Mouse (Mus musculus): ENCODE measurements around the gene Pign.

- TF ChIP-seq NELFE (IDR thresholded peaks at IDR 0.05; ENCODE audit: low read depth, low read length): no peak
- TF ChIP-seq ZMIZ1 (IDR thresholded peaks at IDR 0.05; ENCODE audit: low read depth, low read length): no peak
- TF ChIP-seq TCF12 (IDR thresholded peaks at IDR 0.05; ENCODE audit: low read depth, low read length): no peak
- TF ChIP-seq RCOR1 (IDR thresholded peaks at IDR 0.05; ENCODE audit: low read depth, low read length): no peak
- TF ChIP-seq CTCF (IDR thresholded peaks at IDR 0.05 in 2 of 3, conservative IDR thresholded peaks at IDR 0.05 in 1 of 3; ENCODE audit: control insufficient read depth in 1 of 3, insufficient read depth in 1 of 3, low read depth in 2 of 3, low read length in 3 of 3, poor library complexity in 1 of 3, severe bottlenecking in 1 of 3): no peak
- TF ChIP-seq USF1 (IDR thresholded peaks at IDR 0.05; ENCODE audit: low read depth, low read length): no peak
Observed at GRCm38 (mm10) chr1:105644093-105644492, 19.4 kb downstream of the Pign start.
